Mouse (Mus musculus): ENCODE measurements around the gene Foxn3.

Gene Foxn3

GRCm38 (mm10) chr12:99563219-99564059 lies at the start of gene Foxn3:
Foxn3 (minus strand) TSS chr12:99563582.
- DNase-seq (ENCODE audit: low spot score): peak; percentile 30

- no peak for DNase-seq (ENCODE audit: low spot score)
These were observed 48.9 kb upstream of the Foxn3 start for GRCm38 (mm10) chr12:99612181-99612871.

DNA sequence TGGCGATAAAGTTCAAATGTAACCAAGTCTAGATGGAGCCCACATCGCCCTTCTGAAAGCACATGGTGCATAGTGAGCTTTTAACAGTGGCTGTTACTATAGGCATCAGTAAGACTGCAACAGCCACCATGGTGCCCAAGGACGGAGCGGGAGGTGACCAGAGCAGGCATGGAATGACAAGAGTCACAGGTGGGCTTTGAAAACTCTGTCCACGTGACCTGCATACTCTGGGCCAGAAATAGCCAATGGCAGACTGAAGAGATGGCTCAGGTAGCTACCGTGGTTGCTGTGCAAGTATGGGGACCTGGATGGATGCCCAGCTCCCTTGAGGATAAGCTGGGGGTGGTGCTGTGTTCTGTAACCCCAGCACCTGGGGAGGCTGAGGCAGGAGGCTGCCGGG lies 47.5 kb upstream of the Foxn3 start:
- no peak for DNase-seq (ENCODE audit: low spot score)

GRCm38 (mm10) chr12:99610069-99610815 lies 46.9 kb upstream of the Foxn3 start:
- DNase-seq (ENCODE audit: low spot score): no peak

- no peak for DNase-seq (ENCODE audit: low spot score)
These were observed 46.3 kb upstream of the Foxn3 start for GRCm38 (mm10) chr12:99609643-99610042.

- no peak for DNase-seq (ENCODE audit: low spot score)
These were observed 45.0 kb upstream of the Foxn3 start for GRCm38 (mm10) chr12:99608279-99608955.

DNA sequence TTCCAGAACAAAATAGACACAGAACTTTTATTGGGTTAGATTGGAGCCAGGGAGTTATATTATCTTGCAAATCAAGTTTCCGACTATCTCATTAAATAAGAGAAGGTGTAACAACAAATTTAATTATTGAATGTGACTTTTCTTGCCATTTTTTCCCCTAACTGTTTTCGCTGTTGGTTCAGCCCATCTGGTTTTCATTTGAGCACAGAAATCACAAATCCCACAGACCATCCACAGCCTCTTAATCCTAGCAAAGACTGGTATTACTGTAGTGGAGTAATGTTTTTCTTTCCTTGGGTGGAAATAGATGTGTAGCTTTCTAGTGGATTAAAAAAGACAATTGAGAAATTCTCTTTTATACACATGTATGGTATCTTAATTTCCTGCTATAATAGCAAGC lies 40.0 kb upstream of the Foxn3 start:
- no peak for DNase-seq (ENCODE audit: low spot score)

GRCm38 (mm10) chr12:99601841-99602240 lies 38.5 kb upstream of the Foxn3 start:
- no peak for DNase-seq (ENCODE audit: low spot score)

DNA sequence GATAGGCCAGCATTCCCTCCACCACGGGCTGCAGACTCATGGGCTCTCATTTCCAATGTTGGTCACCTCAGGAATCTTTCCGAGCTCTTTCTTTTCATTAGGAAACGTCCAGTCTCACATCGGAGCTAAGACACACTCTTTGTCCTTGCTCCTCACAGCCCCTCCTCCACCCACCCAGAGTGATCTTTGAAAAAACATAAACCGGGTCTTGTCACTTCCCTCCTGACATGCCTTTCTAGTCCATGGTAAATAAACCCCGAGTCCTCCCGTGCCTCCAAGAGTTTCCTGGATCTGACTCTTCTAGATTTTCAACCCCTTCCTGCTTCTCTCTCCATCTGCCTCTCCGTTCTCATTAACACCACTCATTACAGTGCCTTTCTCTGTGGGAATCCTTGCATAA lies 38.0 kb upstream of the Foxn3 start:
- no peak for DNase-seq (ENCODE audit: low spot score)

DNA sequence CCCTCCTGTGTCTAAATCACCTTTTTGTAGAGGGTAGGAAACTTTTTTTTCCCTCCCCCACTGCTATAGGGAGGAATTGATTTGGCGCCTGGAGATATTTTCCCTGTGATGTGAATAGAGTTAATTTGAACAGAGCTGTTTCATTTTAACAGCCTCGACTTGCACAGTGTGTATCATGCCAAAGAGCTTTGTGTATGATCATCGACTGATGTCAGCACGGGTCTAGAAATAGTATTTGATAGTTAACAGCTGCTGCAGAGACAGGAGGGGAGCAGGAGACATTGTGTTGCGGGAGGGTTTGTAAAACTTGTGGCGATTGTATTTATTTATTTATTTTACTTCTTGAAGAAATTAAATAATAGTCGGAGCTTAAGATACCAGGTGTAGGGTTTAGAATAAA lies 36.2 kb upstream of the Foxn3 start:
- no peak for DNase-seq (ENCODE audit: low spot score)

DNA sequence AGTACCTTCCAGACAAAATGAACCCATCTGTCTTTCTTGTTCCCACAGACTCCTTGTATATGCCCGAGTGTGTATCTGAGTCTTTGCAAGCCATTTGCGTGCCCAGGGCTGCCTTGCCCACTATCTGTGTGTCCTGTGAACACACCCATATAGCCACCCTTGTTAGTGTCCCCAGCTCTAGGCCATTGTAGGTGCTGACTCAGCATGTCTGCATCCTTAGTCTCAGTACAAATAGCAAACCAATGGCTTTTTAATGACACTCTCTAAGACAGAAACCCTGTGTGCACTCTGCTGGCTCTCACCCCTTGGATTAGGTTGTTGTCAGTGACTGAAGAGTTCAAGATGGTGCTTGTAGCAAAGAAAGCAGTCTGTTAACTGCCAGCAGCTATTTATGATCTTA lies 33.0 kb upstream of the Foxn3 start:
- no peak for DNase-seq (ENCODE audit: low spot score)

DNA sequence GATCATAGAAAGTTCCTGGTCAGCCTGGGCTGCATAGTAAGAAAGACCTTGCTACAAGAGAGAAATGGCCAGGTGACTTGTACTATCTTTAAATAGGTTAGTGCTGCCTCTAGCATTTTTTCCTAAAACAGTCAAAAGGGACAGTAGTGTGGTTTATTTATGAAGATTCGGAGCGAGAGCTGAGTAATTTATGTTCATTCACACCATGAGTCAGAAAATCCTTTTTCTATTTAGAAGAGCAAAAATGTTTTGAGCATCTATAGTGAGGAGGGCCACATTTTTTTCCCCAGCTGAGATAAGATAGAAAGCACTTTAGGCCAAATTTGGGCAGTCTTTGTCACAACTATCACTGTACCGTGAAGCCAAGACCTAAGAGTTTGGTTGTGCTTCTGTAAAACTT lies 24.0 kb upstream of the Foxn3 start:
- no peak for DNase-seq (ENCODE audit: low spot score)

- DNase-seq (ENCODE audit: low spot score): no peak
These were observed 16.6 kb upstream of the Foxn3 start for GRCm38 (mm10) chr12:99579989-99580388.

GRCm38 (mm10) chr12:99576682-99577081 lies 13.3 kb upstream of the Foxn3 start:
- DNase-seq (ENCODE audit: low spot score): no peak

DNA sequence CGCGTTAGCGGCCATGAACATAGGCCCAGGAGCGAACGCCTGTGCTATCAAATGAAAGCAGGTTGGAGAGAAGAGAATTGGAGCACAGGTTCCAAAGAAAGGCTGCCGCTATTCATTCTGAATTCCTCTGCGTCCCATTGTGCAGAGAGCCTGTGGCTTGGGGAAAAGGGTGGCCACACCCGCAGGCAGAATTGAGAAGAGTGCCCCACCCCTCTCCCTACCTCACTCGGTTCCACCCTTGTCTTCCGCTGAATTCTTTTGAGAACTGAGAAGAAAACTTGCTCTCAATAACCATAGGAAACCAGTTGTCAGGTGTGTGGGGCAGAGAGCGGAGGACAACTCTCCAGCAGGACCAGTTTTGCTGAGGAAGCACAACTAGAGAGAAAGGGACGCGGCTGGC lies 10.9 kb upstream of the Foxn3 start:
- DNase-seq (ENCODE audit: low spot score): no peak

- DNase-seq (ENCODE audit: low spot score): peak; percentile 36
These were observed 9.7 kb upstream of the Foxn3 start for GRCm38 (mm10) chr12:99573036-99573435.

GRCm38 (mm10) chr12:99571999-99572398 lies 8.6 kb upstream of the Foxn3 start:
- DNase-seq (ENCODE audit: low spot score): no peak

DNA sequence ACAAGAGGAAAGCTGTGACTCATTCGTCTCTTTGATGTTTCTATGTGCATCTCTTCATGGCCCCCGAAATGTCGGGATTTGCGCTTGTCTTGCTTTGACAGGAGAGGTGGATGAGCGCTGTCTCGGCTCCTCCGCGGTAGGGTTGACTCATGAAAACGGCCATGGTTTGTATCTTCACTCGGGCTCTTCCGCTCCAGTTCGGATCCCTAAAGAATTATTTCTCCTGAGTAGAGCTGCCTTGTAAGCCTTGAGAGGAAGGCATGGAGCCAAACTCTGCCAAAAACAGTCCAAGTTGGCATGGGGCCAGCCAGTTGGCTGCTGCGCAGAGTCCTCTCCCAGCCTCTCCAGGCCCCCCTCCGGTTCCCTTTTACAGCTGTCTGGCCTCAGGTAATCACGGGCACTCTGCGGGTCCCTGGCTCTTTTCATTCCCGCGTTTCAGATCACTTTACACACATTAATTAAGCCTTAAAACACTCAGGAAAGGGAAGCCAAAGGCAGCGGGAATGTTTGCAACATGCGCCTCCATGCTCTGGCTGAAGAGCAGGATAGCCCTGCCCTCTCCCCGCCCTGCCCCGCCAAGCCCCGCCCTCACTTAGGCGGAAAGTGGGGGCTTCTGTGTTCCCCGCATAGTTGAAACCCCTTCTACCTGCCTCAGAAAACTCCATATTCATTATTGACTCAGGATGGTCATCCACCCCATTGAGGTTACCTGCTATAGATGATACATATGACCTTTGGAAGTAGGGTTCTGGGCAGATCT lies 7.0 kb upstream of the Foxn3 start:
- DNase-seq (ENCODE audit: low spot score): no peak

GRCm38 (mm10) chr12:99565606-99566005 lies 2.2 kb upstream of the Foxn3 start:
- no peak for DNase-seq (ENCODE audit: low spot score)

- DNase-seq (ENCODE audit: low spot score): peak; percentile 13
These were observed 1.0 kb upstream of the Foxn3 start for GRCm38 (mm10) chr12:99564301-99564910.

- DNase-seq (ENCODE audit: low spot score): peak; percentile 66
These were observed 554 bp downstream of the Foxn3 start for GRCm38 (mm10) chr12:99562867-99563189.
